Mouse (Mus musculus) embryonic fibroblast, embryonic 13.5 days (primary cell): ENCODE data around the gene Casz1.

Experiments
- CTCF ChIP-seq: IDR thresholded peaks from 2 replicates; pipeline ENCODE4 v1.5.1; 2011; ENCODE audit warnings: mild to moderate bottlenecking, control low read depth, low read length, moderate library complexity, borderline replicate concordance; ENCODE audit not compliant: insufficient read depth
- POLR2A ChIP-seq: IDR thresholded peaks from 2 replicates; pipeline ENCODE4 v1.6.1; 2011; ENCODE audit warnings: low read depth, mild to moderate bottlenecking, control low read depth, low read length, moderate library complexity

- TF ChIP-seq CTCF (no peak), POLR2A (no peak)
Observed at GRCm38 (mm10) chr4:148813247-148813646, 9.0 kb downstream of the Casz1 start.
